Mouse (Mus musculus) liver (tissue): ENCODE data around the gene Ap1m2.
"Not testable (repeated sequence)": the region's sequence is repeated elsewhere in the genome, so short reads cannot be mapped to it uniquely, and the experiment has no call there.

Source experiments
- DNase-seq: peaks from one replicate; pipeline ENCODE4 v3.0.0-alpha.2; 2020; ENCODE audit warnings: mixed read lengths

Gene Ap1m2

DNA sequence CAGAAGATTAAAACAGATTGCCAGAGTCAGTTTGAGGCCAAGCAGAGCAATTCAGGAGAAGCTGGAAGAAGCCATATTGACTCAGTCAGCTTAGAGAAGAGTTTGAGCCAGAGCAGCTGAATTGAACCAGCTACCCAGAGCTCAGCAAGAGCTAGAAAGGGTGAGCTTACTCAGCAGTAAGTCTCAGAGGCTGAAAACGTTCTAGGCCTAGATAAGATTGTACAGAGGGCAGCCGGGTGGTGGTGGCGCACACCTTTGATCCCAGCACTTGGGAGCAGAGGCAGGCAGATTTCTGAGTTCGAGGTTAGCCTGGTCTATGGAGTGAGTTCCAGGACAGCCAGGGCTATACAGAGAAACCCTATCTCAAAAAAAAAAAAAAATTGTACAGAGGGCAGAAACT, 55.8 kb downstream of the Ap1m2 start:
- not testable (repeated sequence) for DNase-seq

DNA sequence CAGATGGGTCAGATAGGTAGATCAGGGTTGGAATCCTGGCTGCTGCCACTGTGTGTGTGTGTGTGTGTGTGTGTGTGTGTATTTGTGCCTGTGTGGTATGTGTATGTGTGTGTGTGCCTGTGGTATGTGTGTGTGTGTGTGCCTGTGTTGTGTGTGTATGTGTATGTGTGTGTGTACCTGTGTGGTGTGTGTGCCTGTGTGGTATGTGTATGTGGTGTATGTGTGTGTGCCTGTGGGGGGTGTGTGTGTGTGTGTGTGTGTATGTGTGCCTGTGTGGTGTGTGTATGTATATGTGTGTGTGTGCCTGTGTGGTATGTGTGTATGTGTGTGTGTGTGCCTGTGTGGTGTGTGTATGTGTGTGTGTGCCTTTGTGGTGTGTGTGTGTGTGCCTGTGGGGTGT, 57.4 kb downstream of the Ap1m2 start:
- no peak for DNase-seq

DNA sequence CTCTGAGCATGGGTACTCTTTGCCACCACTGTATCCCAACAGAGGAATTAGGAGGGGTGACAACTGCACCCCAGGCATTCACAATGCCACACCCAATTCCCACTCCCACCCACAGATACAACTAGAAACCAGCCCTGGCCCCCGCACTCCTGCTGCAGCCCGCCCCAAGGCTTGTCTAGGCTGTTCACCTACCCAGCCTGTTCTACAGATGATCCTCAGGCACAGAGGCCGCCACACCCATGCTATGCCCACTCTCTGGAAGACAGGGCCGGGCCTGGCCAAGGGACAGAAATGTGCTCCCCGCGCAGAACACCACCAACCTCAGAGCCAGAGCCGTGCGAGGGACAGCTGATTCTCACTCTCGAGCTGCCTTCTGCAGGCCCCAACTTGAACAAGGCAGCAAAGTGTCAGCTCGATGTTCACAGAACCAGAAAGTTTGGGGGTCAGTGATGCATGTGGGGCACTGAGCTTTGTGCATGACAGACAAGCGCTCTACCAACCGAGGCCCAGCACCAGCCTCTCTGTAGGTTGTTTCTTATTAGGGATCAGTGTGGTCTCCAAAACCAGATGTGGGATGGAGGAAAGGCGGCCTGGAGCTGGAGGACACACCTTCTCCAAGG, 60.9 kb downstream of the Ap1m2 start:
- no peak for DNase-seq

DNA sequence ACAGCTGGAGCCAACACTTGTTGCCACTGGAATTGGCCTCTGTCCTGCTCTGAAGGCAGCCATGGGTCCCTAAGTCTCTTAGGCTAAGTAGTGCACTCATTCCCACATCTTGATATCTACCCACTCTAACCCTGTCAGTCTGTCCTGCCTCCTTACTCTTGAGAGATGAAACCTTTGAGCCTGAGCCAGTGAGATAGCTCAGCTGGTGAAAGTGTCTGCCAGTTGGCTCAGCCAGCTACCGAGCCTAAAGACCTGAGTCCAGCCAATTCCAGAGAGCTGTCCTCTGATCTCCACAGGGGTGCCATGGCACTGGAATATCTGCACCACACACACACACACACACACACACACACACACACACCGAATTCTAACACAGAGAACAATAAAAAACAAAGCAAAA, 61.6 kb downstream of the Ap1m2 start:
- DNase-seq = no peak

DNA sequence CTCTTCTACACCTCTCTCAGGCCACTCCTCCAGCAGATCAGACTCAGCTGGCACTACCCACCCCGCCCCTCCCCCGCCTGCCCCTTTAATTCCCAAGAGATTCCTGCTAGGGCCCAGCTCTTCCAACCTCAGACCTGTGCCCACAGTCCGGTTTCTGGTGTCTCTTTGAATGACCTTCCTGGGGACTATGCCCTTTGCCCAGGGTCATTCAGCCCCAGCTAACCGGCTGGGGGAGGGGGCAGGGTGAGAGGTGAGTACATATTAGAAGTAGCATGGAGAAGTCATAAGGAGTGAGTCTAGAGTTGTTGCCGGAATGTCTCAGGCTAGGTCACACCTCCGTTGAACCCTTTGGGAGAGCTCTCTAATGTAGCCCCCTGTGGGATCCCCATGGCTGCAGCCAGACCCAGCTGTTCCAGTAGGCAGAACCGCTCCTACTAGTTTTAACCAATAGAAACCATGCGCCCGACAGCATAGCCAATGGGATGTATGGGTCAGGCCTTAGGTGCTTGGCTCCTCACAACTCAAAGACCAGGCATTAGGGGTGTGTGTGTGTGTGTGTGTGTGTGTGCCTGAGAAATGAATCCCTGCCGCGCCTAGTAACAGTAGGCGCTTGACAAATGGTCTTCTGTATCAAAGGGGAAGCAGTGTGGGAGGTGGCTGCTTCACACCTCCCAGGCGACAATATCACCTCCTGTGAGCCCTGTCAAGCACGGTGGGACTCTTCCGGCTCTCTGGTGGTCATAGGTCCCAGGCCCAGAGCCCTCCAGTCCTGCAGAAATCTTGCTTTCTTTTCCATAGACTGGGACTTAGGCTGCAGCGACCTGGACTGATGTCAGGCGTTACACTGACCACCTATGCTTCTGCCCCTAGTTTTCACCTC, 62.3 kb downstream of the Ap1m2 start:
- no peak for DNase-seq

DNA sequence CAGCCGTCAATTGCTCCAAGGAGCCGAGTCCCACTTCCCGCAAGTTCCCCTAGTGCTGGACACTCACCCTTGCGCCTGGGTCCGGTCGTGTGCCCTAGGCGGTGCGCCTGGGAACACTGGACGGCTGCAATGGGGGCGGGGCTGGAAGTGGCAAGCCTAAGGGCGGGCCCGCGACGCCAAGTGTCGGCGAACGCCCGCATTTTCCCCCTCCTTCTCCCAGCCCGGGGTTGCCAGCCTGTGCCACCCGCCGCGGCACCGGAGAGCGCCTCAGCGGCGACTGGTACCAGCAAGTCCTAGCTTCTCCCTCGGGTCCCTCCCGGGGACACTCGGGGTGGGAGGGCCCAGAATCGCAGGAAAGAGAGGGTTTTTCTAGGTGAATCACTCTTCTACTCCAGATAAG, 63.8 kb downstream of the Ap1m2 start, which contains the start of gene S1pr5:
TSS of gene S1pr5 (minus strand) at position 118 of the 400 bp plus-strand sequence.
- DNase-seq = peak; percentile 40

DNA sequence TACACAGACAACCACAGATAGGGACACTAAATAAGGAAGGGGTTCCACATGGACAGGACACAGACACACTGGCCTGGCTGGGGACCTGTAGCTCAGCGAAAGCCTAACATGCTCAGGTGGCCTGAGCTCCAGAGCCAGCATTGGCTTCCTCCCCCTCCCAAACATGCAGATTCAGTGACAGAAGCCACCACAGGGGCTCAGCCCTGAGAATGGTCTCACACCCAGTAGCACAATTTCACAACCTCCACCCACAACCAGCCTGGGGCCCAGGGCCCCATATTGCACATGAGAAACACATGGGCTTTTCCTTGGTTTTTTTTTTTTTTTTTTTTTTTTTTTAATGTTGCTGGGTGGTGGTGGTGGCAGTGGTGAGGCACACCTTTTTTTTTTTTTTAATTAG, 65.8 kb downstream of the Ap1m2 start:
- no peak for DNase-seq

DNA sequence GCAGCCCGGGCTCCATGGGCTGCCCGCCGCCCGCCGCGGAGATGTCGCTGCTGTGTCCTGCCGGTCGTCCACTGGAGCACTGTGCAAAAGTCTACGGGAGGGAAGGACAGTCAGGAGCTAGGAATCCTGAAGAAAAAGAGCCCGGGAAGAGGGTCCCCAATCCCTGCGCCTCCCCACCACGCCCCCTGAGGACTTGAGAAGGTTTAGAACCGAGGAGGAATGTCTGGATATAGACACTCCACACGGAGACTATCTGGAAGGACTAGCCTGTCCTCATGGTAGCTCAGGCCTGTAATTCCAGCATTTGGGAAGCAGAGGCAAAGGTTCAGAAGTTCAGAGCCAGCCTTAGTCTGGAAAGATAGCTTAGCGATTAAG, 67.0 kb downstream of the Ap1m2 start:
- DNase-seq = no peak

DNA sequence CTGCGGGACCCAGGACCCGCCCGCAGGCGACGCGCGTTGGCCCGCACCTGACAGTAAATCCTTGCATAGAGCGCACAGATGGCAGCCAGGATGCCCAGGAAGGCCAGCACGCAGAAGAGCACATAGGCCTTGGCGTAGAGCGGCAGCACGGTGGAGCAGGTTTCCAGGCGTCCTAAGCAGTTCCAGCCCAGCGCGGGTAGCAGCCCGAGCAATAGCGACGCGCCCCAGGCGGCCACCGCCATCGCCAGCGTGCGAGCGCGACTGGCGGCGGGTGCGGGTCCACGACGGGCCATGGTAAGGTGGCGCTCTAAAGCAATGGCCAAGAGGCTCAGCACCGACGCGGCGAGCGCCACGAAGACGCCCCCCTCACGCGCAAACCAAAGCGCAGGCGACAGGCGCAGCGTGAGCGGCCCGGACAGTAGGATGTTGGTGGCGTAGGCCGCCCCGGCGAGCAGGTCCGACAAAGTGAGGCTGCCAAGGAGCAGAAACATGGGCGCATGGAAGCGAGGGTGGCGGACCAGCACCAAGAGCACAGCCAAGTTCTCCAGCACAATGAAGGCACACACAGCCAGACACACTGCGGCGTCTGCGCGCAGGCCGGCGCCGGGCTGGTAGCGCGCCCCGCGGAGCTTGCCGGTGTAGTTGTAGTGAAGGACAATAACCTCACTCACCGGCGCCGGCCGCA, 67.6 kb downstream of the Ap1m2 start:
- no peak for DNase-seq
